Mouse (Mus musculus): ENCODE measurements around the gene Tas2r125.
"Not testable (repeated sequence)": the region's sequence is repeated elsewhere in the genome, so short reads cannot be mapped to it uniquely, and the experiment has no call there.

The Tas2r125 gene

DNA sequence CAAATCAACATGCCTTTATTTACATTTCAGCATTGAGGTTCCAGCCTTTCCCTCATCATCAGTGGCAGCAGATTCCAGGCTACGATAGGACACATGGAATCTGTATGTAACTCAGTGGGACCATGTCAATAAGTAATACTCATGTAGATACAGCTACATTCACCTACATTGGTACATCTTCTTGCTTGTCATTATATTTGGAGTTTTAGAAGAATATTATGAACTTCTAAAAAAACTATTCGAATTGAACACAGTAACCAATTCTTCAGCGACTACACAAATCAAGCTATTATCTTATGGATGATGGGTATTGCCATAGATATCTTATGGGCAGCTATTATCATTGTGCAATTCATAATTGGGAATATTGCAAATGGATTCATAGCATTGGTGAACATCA lies at the start of gene Tas2r125:
TSS of gene Tas2r125 (plus strand) at position 301 of the 400 bp plus-strand sequence.
- no peak for DNase-seq

DNA sequence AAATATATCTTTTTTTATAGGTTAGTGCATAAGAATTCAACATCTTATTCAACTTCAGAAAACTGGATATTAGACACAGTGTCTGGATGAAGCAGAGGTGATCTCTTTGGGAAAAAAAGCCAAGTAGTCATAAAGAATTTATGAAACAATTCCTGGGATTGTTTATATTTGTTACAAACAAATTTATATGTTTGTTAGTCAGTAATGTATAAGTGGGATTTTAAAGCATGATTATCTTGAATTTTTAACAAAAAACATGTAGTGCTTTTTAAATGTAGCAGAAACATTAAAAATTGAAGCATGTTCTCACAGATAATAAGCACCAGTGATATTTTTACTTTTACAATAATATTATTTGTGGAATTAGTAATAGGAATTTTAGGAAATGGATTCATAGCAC lies 41.7 kb upstream of the Tas2r125 start, which contains the start of gene Tas2r110:
TSS of gene Tas2r110 (plus strand) at position 301 of the 400 bp plus-strand sequence.
- no peak for DNase-seq

DNA sequence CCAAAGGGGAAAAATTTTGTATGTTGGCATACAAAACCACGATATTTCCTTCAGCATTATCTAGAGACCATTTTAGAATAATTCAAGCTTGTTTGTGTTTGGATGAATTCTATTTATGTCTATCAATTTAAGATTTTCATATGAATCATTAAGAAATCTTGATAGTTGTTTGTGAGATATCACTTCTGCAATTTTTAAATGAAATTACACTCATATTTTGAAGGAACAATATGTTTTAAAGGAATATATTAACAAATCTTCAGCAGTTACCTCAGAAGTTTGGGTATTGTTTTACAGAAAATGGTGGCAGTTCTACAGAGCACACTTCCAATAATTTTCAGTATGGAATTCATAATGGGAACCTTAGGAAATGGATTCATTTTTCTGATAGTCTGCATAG lies 16.7 kb upstream of the Tas2r125 start, which contains the start of gene Tas2r113:
TSS of gene Tas2r113 (plus strand) at position 301 of the 400 bp plus-strand sequence.
- DNase-seq = no peak

DNA sequence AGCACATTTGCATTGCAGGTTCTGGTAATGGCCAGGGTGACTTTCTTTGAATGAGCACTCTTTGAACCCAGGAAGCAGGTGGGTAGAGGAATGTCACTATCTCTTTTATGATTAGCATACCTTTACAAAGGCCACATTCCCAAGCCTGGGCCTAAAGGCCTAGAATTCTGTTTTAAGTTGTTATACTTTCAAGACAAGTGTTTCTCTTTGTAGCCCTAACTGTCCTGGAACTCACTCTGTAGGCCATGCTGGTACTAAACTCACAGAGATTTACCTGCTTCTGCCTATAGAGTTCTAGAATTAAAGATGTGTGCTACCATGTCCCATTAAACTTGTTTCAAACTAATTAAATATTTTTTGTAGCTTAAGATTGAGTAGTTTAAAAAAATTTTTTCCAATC lies 31.9 kb downstream of the Tas2r125 start:
- DNase-seq = not testable (repeated sequence)

DNA sequence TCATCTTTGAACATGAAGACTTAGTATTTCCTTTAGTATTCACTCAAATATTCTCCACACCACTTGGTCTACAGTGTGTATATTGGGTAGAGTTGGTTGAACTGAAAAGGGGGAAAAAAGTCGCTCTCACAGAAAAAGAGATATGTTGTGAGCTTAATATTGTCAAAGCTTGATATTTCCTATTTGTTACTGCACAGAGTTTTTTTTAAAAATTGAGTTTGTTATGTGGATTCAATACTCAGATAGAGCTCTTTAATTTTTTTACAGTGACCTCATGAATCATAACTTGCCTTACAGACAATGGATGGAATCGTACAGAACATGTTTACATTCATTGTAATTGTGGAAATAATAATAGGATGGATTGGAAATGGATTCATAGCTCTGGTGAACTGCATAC lies 41.4 kb downstream of the Tas2r125 start, which contains the start of gene Tas2r129:
TSS of gene Tas2r129 (plus strand) at position 301 of the 400 bp plus-strand sequence.
- DNase-seq = no peak

DNA sequence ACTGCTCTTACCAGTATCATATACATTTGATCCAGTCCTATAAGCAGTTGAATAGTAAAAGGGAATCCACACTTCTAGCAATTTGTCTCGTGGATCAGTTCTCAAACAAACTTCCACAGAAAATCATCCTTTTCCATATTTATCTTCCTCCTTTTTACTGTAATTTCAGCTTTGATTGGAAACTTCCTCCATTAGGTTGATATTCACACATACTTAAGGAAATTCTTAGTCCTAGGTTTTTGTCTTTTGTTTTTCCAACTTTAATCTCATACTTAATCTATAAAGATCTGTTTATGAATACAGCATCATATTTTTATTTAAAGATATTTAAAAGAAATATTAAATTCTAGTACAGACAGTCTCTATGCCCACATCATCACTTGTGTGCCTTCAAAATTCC lies 48.4 kb downstream of the Tas2r125 start, which contains the start of gene Tas2r131:
TSS of gene Tas2r131 (minus strand) at position 101 of the 400 bp plus-strand sequence.
- no peak for DNase-seq

Measured in liver (tissue).